Mouse (Mus musculus): ENCODE data around the gene Slc25a10.

Slc25a10 gene

GRCm38 (mm10) chr11:120539285-120540014 lies 47.8 kb downstream of the Slc25a10 start:
- DNase-seq (ENCODE audit: low spot score): peak; percentile 30

DNA sequence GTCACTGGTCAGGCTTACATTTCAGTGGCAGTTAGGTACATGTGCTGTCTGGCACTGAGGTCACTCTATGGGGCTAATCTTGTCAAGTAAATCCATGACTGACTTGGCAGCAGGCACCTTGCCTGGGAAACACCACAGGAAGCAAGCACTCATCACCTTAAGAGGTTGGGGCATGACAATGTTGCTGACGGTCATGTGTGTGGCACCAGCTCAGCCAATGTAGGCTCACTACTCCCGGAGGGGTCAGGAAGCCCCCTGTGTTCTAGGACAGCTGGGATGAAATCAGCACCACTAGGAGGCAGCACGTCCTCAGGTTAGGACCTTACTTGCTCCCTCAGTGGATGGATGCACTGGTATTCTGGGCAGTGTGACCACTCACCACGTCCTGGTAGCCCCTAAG lies 50.3 kb downstream of the Slc25a10 start:
- DNase-seq (ENCODE audit: low spot score): peak; percentile 56

DNA sequence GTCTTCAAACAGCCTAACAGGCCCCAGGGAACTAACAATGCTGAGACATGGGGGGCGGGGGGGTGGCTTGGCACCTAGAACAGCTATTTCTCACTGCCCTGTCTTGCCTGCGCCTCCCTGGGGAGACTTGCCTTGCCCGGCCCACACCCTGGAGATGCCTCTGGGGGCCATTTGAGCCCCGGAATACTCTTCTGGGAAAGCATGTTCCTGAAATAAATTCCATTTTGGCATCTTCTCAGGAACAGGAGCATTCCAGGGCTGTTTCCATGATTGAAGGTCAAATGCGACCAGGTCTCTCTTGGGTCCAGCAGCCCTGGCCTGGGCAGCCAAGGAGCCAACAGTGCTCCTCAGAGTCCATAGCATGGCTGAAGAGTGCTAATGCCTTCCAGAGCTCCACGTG lies 50.7 kb downstream of the Slc25a10 start:
- no peak for DNase-seq (ENCODE audit: low spot score)

GRCm38 (mm10) chr11:120545964-120546363 lies 54.3 kb downstream of the Slc25a10 start:
- DNase-seq (ENCODE audit: low spot score): no peak

DNA sequence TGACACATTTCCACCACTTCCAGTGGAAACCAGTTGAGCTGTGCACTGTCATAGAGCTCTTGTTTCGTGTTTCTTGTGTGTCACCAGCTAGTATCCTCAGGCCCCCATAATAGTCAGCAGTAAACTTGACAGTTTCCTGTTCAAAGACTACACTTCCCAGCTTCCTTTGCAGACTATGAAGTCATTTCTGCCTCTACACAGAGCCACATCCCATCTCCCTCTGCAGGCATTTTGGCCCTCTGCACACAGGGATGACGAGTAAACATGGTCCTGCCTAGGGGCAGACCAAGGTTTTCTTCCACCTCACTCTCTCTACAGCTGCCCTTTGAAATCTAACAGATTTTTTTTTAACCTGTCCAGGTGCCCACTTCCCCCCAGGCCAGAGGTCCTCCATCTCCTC lies 55.8 kb downstream of the Slc25a10 start:
- DNase-seq (ENCODE audit: low spot score): no peak

DNA sequence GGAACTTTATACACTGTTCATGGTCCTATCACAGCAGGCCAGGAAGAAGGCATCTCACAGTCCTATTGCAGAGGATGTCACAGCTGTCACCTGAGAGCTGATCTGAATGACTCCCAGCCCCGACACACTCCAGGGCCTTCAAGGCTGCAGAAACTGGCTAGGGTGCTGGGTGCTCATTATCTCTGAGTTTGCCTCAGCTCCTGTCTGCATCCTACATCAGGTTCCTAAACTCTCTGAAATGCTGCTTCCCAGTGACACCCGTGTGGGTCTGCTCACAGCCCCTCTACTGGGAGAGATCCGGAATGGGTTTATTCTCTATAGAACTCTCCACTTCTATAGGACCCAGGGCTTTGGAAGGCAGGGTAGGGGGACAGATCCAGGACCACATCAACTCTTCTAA lies 56.6 kb downstream of the Slc25a10 start:
- no peak for DNase-seq (ENCODE audit: low spot score)

DNA sequence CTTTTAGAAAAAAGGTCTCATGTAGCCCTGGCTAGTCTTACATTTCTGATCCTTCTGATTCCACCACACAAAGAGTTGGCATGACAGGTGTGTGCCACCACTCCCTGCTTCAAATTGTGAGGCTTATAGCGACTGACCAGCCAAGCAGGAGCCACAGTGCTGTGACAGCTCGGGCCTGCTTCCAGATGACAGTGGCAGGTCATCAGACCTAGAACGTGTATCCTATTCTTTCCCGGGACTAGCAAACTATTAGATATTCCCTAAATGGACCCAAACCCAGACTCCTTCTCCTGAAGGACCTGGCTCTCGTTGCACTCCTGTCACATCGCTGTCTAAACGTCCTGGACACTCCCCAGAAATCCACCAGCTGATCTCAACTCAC lies 57.1 kb downstream of the Slc25a10 start:
- no peak for DNase-seq (ENCODE audit: low spot score)

All from embryo, embryonic 10.5 days (tissue).